Mouse (Mus musculus): ENCODE measurements around the gene Dop1b.
A peak's percentile ranks its signal among the peaks of the same experiment; 100 is the strongest.

The Dop1b gene

GRCm38 (mm10) chr16:93714426-93714825, 2.7 kb downstream of the Dop1b start:
- DNase-seq, result no peak

GRCm38 (mm10) chr16:93715826-93716225, 4.1 kb downstream of the Dop1b start:
- DNase-seq, result no peak

- DNase-seq, result peak; percentile 98
Measured at GRCm38 (mm10) chr16:93717299-93717703, 5.6 kb downstream of the Dop1b start.

- DNase-seq, result peak in 1 of 2 experiments; percentile 16
Measured at GRCm38 (mm10) chr16:93721771-93722170, 10.1 kb downstream of the Dop1b start.

- DNase-seq, result peak; percentile 32 to 42
Measured at GRCm38 (mm10) chr16:93722476-93722875, 10.8 kb downstream of the Dop1b start.

GRCm38 (mm10) chr16:93725417-93726144, 13.9 kb downstream of the Dop1b start:
- no peak for DNase-seq

GRCm38 (mm10) chr16:93726186-93726585, 14.5 kb downstream of the Dop1b start:
- no peak for DNase-seq

- DNase-seq, result no peak
Measured at GRCm38 (mm10) chr16:93728676-93729075, 17.0 kb downstream of the Dop1b start.

GRCm38 (mm10) chr16:93729801-93730721, 18.4 kb downstream of the Dop1b start:
- peak; percentile 65 to 75 for DNase-seq

- DNase-seq, result no peak
Measured at GRCm38 (mm10) chr16:93731310-93731709, 19.6 kb downstream of the Dop1b start.

GRCm38 (mm10) chr16:93732875-93733569, 21.3 kb downstream of the Dop1b start:
- DNase-seq, result peak; percentile 49 to 54

- DNase-seq, result peak; percentile 52 to 68
Measured at GRCm38 (mm10) chr16:93739251-93739650, 27.5 kb downstream of the Dop1b start.

GRCm38 (mm10) chr16:93742903-93743302, 31.2 kb downstream of the Dop1b start:
- DNase-seq, result no peak

- DNase-seq, result peak; percentile 46 to 49
Measured at GRCm38 (mm10) chr16:93744049-93744490, 32.4 kb downstream of the Dop1b start.

GRCm38 (mm10) chr16:93744804-93745340, 33.2 kb downstream of the Dop1b start:
- DNase-seq, result no peak

- no peak for DNase-seq
Measured at GRCm38 (mm10) chr16:93746397-93746796, 34.7 kb downstream of the Dop1b start.

GRCm38 (mm10) chr16:93746957-93747356, 35.3 kb downstream of the Dop1b start:
- peak; percentile 63 to 75 for DNase-seq

- DNase-seq, result no peak
Measured at GRCm38 (mm10) chr16:93747421-93747820, 35.7 kb downstream of the Dop1b start.

- DNase-seq, result peak; percentile 27 to 31
Measured at GRCm38 (mm10) chr16:93749147-93749910, 37.6 kb downstream of the Dop1b start.

- no peak for DNase-seq
Measured at GRCm38 (mm10) chr16:93750464-93750863, 38.8 kb downstream of the Dop1b start.

GRCm38 (mm10) chr16:93751816-93752215, 40.1 kb downstream of the Dop1b start:
- no peak for DNase-seq

GRCm38 (mm10) chr16:93756622-93757021, 44.9 kb downstream of the Dop1b start:
- no peak for DNase-seq
